Mouse (Mus musculus): ENCODE results near the gene Fign.

The Fign gene

DNA sequence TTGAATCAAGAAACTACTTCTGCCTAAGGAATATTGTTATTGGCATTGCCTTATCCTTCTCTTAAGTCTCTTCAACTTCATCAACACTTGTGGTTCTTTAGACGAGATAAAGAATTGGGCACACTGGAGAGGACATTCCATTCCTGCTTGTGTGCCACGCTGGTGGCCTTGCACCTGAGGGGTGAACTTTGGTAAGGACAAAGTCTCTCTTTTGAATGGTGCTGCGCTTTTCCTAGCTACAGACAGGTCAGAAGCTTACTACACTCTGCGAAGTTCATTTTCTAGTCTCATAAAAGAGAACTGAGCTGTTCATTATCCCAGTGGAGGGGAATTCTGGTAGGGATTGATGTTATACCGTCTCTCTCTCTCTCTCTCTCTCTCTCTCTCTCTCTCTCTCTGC lies 38.4 kb downstream of the Fign start:
- in situ Hi-C loops (cut with MboI, MseI), result no loop called here

DNA sequence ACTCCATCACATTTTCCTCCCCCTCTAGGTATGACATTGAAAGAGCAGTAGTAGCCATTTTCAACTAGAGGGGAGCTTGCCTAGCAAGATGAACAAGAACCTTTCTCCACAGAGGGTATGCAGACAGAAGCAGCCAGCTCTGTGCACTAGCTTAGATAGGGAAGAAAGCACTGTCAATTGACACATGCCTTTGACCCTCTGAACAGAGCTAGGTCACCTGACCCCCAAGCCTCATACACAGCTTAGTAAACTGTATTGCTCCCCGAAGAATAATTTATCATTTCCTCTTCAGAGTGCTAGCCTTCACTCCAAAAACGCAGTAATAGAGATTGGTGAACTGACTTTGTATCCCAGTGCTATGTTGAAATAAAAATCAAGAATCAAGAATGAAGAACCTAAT lies 49.7 kb downstream of the Fign start:
- in situ Hi-C loops (cut with MboI, MseI), result no loop called here

DNA sequence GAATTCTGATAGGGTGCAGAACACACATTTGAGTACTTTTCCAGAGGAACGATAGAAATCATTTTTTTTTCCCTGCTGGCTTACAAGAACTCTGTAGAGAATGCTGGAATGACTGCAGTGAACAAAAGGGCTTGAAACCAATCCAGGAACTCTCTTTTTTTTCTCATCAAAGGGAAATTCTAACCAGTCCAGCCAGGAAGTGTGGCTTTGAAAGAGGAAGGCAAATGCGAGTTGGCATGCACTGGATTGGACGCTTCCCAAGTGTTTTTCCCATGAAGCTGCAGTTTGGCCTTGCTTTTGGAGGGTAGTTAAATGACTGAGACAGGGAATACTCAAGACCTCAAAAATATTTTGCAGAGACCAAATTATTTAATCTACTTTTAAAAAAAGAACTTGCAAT lies 54.7 kb downstream of the Fign start:
- in situ Hi-C loops (cut with MboI, MseI), result no loop called here

DNA sequence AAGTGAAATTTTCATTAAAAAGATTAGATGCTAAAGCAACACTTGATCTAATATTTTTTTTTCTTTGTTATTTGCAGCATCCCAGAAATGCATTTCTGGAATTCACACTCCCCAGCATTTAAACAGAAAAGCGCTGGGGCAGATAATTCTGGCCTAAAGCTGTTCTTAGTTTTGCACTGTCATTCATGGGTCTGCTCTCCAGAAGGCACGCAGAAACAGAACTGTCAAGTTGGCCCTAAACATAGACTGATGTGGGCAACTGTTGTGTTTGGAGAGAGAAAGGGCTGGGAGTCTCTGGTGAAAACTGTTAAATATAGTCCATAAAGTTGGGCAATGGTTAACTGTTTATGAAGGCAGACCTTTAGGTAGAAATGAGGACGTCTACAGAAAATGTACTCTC lies 62.4 kb downstream of the Fign start:
- in situ Hi-C loops (cut with MboI, MseI), result loop anchor here (10.0 kb wide), 1 partner anchor 1339 kb away; no protein-coding TSS in a partner anchor

DNA sequence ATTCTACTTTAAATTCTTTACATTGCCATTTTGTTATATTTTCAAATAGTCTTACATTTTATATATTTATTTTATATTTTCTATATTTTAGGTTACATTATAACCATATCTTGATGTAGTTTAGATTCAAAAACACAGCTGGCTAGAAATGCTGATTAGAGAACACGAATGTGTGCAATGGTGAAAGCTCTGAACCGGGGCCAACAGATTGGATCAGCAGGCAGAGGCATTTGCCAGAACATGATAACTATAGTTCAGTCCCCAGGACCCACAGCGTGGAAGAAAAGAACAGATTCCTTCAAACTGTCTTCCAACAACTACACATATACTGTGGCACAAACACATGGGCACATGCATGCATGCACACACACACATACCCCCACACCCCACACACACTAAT lies 64.0 kb downstream of the Fign start:
- in situ Hi-C loops (cut with MboI, MseI), result loop anchor here (10.0 kb wide), 1 partner anchor 1341 kb away; no protein-coding TSS in a partner anchor

DNA sequence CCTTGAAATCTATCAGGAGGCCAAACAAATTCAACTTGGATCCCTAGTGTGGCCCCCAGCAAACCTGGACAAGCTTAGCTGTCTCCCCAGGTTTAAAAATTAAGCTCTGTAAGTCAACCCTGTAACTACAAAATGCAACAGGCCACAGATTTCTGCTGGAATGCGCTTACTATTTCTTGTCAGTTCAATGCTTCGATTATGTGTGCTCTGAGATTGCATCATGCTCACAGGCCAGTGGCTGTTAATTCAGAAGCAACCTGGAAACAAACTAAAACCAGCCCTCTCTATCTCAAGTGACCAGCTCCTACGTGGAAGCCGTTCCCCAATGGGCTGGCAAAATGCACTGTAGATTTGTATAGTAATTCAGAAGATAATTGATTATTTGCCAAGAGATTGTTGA lies 71.9 kb downstream of the Fign start:
- in situ Hi-C loops (cut with MboI, MseI), result no loop called here

DNA sequence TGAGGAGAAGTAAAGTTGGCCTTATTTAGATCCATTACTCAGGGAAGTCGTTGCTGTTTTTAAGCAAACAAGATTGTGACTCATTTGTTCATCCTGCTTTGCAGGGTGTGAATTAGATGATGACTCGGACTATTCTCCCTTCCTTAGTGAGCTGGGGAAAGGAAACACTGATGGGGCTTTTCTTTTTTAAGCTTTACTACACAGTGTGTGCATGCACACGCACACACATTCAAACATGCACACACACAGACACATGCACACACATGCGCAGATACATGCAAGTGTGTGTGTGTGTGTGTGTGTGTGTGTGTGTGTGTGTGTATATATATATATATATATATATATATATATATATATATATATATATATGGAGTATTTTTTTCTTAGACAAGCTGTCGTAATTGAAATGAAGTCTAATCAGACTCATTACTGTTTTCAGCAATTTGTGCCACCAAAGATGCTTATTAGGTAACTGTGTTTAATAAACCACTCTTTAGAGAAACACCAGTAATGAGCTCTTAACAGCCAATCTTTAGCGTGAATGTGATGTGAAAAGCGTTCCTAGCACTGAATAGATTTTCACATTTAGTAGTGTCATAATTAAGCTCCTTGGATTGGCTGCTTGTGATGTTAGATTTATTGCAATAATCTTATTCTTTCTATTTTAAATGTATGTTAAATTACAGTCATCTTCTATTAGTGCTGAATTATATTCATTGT lies 103.4 kb downstream of the Fign start:
- in situ Hi-C loops (cut with MboI, MseI), result no loop called here

DNA sequence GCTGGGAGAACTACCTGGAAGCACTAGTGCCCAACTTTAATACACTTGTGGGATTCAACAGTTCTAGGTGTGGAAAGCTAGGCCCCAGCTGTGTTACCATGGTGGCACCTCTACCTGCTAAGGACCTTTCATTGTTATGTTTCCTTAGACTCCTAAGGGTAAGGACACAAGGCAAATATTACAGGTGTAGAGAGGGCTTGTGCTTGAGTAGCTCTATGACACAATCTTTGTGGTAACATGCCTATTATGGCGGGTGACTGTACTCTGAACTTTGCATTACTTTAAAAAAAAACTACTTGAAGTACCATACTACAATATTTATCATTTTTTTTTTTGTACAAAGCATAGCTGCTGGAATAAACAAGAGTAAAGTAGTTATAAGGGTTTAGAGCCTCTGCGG lies 112.4 kb downstream of the Fign start:
- in situ Hi-C loops (cut with MboI, MseI), result no loop called here

DNA sequence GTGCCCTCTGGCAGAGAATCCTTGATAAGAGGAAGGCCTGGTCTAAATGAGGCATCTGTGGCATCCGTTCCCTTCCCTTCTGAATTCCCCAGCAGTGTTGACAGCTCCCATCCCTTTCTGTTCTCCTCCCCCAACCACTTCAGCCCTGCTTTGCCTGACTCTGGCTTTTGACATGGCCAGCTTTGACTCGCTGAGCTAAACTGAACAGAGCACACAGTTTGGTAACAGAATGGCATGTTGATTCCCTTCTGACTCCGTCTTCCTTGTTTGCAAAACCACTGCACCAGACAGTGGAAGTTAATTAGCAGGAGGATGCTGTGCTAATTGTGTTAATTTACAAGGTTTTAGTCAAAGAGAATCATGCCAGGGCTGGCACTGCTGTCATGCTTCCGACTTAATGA lies 115.5 kb downstream of the Fign start:
- in situ Hi-C loops (cut with MboI, MseI), result no loop called here

DNA sequence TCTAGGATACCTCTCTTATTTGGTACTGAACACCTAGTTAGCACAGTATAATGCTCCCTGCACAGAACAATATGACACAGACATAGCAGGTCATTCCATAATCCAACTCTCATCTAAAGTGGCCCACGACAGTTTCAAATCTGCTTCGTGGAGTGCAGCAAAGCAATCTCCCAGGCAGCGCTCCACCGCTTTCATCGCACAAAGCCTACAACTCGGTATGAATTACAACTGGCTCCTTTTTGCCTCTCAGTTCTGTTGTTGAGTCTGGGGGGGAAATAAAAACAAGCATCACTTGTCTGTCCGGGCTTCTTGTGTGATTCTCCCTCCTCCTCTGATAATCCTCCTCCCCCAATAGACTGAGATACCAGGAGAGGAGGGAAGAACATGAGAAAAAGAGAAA lies 116.4 kb downstream of the Fign start:
- in situ Hi-C loops (cut with MboI, MseI), result no loop called here

DNA sequence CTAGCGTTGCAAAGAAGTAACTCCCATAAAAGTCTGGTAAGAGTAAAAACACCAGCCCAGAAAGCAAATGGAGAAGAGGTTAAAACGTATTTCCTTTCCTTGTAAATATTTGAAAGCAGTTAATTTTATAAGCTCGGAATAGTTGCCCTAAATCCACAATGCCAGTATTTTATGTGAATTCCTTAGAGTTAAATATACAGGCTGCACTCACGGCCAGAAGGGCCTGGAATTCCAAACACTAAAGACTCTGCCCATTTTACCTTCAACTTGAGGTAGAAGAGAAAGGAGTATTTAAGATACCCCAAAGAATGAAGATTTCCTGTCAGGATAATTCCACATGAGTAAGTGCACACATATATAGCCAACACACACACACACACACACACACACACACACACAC lies 128.2 kb downstream of the Fign start:
- in situ Hi-C loops (cut with MboI, MseI), result no loop called here

DNA sequence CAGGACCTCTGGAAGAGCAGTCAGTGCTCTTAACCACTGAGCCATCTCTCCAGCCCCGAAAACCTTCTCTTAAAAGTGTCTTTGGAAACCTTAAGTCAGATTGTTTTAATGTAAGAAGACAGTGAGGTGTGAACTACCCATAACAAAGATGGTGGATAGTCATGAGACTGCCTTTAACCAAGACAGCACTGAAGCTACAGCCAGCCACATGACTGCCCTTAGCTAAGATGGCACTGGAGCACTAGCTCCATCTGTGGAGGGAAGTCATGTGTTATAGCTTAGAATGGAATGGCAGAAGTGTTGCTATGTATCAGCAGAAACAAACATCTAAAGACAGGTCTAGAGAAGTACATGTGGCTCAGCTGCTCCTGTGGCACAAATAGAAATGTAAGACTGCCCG lies 166.8 kb downstream of the Fign start:
- in situ Hi-C loops (cut with MboI, MseI), result loop anchor here (25.0 kb wide), 1 partner anchor 1469 kb away; no protein-coding TSS in a partner anchor

DNA sequence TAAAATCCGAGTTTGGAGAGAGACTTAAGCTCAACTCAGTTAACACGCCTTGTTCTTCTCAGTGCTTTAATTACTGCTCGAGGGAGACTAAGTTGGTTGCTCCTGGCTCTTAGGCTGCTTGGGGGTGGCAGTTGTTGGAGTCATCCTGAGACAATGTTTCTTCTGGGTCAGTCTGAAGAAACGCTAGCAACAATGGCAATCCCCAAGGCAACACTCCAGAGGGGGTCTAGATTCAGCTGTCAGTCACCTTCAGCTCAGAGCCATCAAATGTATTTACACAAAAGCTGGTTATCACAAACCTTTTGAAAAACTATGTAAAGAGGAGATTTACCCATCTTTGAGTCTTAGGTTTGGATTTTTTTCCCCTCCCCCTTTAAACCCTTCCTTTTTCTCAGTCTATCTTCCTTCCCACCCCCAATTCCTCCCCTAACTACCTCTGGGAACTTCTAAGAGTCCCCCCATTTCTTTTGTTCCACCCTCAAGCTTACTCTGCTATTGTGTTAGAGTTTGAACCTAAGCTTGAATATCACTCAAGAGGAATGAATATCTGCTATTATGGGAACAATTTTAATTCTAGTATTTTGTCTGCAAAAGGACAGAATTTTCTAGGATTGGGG lies 171.2 kb downstream of the Fign start:
- in situ Hi-C loops (cut with MboI, MseI), result loop anchor here (25.0 kb wide), 1 partner anchor 1464 kb away; no protein-coding TSS in a partner anchor

DNA sequence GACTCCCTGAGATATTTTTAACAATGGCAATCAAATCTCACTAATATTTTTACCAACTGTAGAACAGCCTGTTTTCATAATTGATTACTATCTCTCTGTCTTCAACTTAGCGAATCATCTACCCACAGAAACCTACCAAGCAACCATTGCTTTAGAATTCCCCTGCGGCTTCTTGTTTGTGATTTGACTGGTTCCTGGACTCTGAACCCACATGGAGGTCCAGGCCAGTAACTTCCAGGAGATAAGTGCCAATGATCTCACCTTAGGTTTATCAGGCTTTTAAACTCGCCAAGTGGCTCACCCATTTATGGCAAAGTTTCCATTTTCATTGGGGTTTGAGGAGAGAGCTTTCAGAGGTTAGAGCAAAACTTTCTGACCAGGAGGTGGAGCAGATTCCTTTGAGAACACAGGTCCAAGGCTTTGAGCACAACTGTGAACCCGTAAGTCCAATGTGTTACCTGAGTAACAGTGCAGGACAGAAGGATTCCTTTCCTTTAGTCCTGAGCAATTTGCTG lies 172.1 kb downstream of the Fign start:
- in situ Hi-C loops (cut with MboI, MseI), result loop anchor here (25.0 kb wide), 1 partner anchor 1463 kb away; no protein-coding TSS in a partner anchor

Measured in regulatory T cell (primary cell).